Mouse (Mus musculus): Measurements from ENCODE around the gene Dmpk.

- TF ChIP-seq CTCF (IDR thresholded peaks at IDR 0.05; ENCODE audit: low read depth) (no peak), EP300 (optimal IDR thresholded peaks at IDR 0.05) (no peak)
These were observed 17.8 kb upstream of the Dmpk start for GRCm38 (mm10) chr7:19065896-19066295.

All from stomach, postnatal 0 days (tissue).